Mouse (Mus musculus) hindbrain, embryonic 12.5 days (tissue): ENCODE measurements around the gene Nuak2. TPM values are rescaled to one million over a fixed set of nuclear protein-coding genes. Genes with fewer than 3 reads are reported as not detected.
"Not testable (repeated sequence)": the region's sequence is repeated elsewhere in the genome, so short reads cannot be mapped to it uniquely, and the experiment has no call there.

Experiments
- ATAC-seq: fragments of 200-750 bp; cut with Nextera tagmentation; 2 replicates; pipeline ENCODE4 v1.8.0; 2017; ENCODE audit warnings: moderate TSS enrichment; ENCODE audit not compliant: low FRiP score
- H3K27ac ChIP-seq: fragments of 300-500 bp; sonication (generic); 2 replicates; pipeline ENCODE4 v1.5.1; 2016; ENCODE audit warnings: mild to moderate bottlenecking
- H3K27me3 ChIP-seq: fragments of 300-500 bp; sonication (generic); 2 replicates; pipeline ENCODE4 v1.6.1; 2016; ENCODE audit warnings: mild to moderate bottlenecking
- H3K36me3 ChIP-seq: fragments of 300-500 bp; sonication (generic); 2 replicates; pipeline ENCODE4 v1.6.1; 2016; ENCODE audit warnings: mild to moderate bottlenecking
- H3K4me1 ChIP-seq: fragments of 300-500 bp; sonication (generic); 2 replicates; pipeline ENCODE4 v1.6.1; 2016
- H3K4me2 ChIP-seq: fragments of 300-500 bp; sonication (generic); replicated peaks from 2 replicates; pipeline ENCODE4 v1.6.1; 2016; ENCODE audit warnings: mild to moderate bottlenecking
- H3K4me3 ChIP-seq: fragments of 300-500 bp; sonication (generic); 2 replicates; pipeline ENCODE4 v1.5.1; 2016; ENCODE audit warnings: mild to moderate bottlenecking
- H3K9ac ChIP-seq: fragments of 300-500 bp; sonication (generic); 2 replicates; pipeline ENCODE4 v1.6.1; 2016; ENCODE audit warnings: mild to moderate bottlenecking, moderate library complexity
- H3K9me3 ChIP-seq: fragments of 300-500 bp; sonication (generic); replicated peaks from 2 replicates; pipeline ENCODE4 v1.6.1; 2016; ENCODE audit warnings: mild to moderate bottlenecking
- WGBS: fragments of 180-500 bp; shearing (Covaris S2); methylation state at CpG from one replicate; pipeline ENCODE4 v1.1.7; 2016; 5-methylcytosine and 5-hydroxymethylcytosine counted together
- polyA plus RNA-seq: library from polyadenylated mRNA; unstranded; fragments of >200 nt; fragmentation: Nextera tagmentation; extraction: Ambion mirVana; gene quantifications from 2 replicates; pipeline ENCODE4 v1.2.1, GENCODE M21; 2016

Gene Nuak2
- polyA plus RNA-seq, 1 experiment from 2014 or later: 30.0 TPM

DNA sequence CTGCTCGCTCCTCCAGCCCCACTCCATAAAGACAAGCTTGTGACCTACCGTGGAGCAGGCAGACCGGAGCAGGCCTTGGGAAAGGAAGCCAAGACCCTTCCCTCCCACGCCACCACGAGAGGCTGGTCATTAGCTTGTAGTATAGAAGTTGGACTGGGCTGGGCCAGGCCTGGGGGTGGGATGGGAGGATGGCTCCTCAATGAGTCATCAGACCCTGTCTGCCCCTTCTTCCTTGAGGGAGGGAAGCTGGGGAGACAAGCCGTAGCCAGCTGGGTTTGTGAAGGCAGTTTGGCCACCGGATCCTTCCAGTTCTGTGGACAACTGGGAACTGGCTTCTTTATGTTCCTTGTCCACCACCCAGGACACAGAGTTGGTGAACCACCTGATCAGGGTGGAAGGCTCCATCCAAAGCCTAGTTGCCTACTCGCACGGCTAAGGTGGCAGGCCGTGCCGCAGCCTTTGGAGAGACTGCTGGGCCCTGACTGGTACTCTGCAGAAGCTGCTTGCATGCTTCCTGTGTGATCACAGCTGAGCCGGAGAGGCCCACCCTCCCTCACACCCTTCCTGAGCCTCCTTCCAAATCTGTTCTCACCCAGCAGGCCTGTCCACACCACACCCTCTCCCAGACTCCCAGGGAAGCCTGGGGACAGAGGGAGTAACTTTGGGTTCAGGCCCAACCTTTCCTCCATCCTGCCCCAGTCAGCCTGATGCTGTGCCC is 30.4 kb downstream of the Nuak2 start:
- H3K9me3 ChIP-seq: no peaks in the 10 kb centered on the region
- 85% methylated on average over 12 of the region's 12 CpGs for WGBS
- no peaks in the 10 kb centered on the region for H3K4me1 ChIP-seq
- H3K4me2 ChIP-seq: no peak overlapping the region
- no peaks in the 10 kb centered on the region for H3K36me3 ChIP-seq
- H3K27ac ChIP-seq: no peak overlapping the region
- ATAC-seq: no peak
- no peak overlapping the region for H3K4me3 ChIP-seq
- no peak overlapping the region for H3K9ac ChIP-seq
- no peaks in the 10 kb centered on the region for H3K27me3 ChIP-seq

GRCm38 (mm10) chr1:132346951-132347350 is 31.0 kb downstream of the Nuak2 start:
- Histone ChIP-seq H3K4me1 (no peaks in the 10 kb centered on the region), H3K9me3 (no peaks in the 10 kb centered on the region), H3K4me3 (no peak overlapping the region)

DNA sequence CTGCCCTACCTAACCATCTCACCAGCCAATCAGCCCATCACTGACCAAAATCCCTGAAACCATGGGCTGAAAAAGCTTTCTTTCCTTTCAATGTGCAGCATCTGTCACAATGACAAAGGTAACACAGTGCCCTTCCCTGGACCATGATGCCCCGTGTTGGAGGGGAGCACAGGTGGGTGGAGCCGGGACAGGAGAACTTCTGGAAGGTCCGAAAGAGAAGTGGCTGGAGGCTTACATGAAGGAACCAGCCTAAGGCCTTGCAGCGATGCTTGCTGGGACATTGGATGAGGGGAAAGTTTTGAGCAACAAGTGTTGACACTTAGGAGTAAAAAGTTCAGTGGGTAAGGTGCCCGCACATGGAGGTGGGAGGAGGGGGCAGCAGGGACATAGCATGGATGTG is 32.5 kb downstream of the Nuak2 start:
- WGBS: 83% methylated on average over 5 of the region's 5 CpGs
- no peaks in the 10 kb centered on the region for H3K4me1 ChIP-seq
- H3K27ac ChIP-seq: no peak overlapping the region
- no peaks in the 10 kb centered on the region for H3K27me3 ChIP-seq
- H3K9ac ChIP-seq: no peak overlapping the region
- H3K9me3 ChIP-seq: no peaks in the 10 kb centered on the region
- no peaks in the 10 kb centered on the region for H3K36me3 ChIP-seq
- H3K4me3 ChIP-seq: no peak overlapping the region
- H3K4me2 ChIP-seq: no peak overlapping the region
- no peak for ATAC-seq

More at GRCm38 (mm10) chr1:132346951-132347350, 31.0 kb downstream of the Nuak2 start:
- Histone ChIP-seq H3K4me2 (no peak overlapping the region), H3K27ac (no peak overlapping the region), H3K9ac (no peak overlapping the region), H3K27me3 (no peaks in the 10 kb centered on the region), H3K36me3 (no peaks in the 10 kb centered on the region)
- ATAC-seq: no peak

GRCm38 (mm10) chr1:132349049-132349448 is 33.1 kb downstream of the Nuak2 start:
- H3K9ac ChIP-seq, H3K4me2 ChIP-seq, H3K36me3 ChIP-seq, H3K4me3 ChIP-seq, H3K27me3 ChIP-seq, ATAC-seq, H3K4me1 ChIP-seq, H3K27ac ChIP-seq, H3K9me3 ChIP-seq: not testable (repeated sequence)

GRCm38 (mm10) chr1:132349601-132350000 is 33.7 kb downstream of the Nuak2 start:
- H3K27me3 ChIP-seq, H3K27ac ChIP-seq, H3K36me3 ChIP-seq, H3K9me3 ChIP-seq, ATAC-seq, H3K9ac ChIP-seq, H3K4me1 ChIP-seq, H3K4me2 ChIP-seq, H3K4me3 ChIP-seq: not testable (repeated sequence)
- WGBS: 96% methylated on average over 3 of the region's 3 CpGs

GRCm38 (mm10) chr1:132351058-132351457 is 35.1 kb downstream of the Nuak2 start:
- Histone ChIP-seq H3K27ac (no peak overlapping the region), H3K4me3 (no peak overlapping the region), H3K36me3 (no peaks in the 10 kb centered on the region), H3K9ac (no peak overlapping the region), H3K9me3 (no peaks in the 10 kb centered on the region), H3K4me1 (peaks cover 10% of the 10 kb centered on the region), H3K4me2 (no peak overlapping the region), H3K27me3 (no peaks in the 10 kb centered on the region)
- WGBS: 95% methylated on average over 4 of the region's 4 CpGs
- ATAC-seq: no peak

GRCm38 (mm10) chr1:132353389-132353788 is 37.5 kb downstream of the Nuak2 start:
- no peak overlapping the region for H3K27ac ChIP-seq
- H3K4me3 ChIP-seq: no peak overlapping the region
- 69% methylated on average over 5 of the region's 5 CpGs for WGBS
- no peak for ATAC-seq
- H3K9ac ChIP-seq: no peak overlapping the region
- H3K9me3 ChIP-seq: no peaks in the 10 kb centered on the region
- H3K36me3 ChIP-seq: peaks cover 17% of the 10 kb centered on the region
- peaks cover 10% of the 10 kb centered on the region for H3K4me1 ChIP-seq
- H3K4me2 ChIP-seq: no peak overlapping the region
- no peaks in the 10 kb centered on the region for H3K27me3 ChIP-seq

DNA sequence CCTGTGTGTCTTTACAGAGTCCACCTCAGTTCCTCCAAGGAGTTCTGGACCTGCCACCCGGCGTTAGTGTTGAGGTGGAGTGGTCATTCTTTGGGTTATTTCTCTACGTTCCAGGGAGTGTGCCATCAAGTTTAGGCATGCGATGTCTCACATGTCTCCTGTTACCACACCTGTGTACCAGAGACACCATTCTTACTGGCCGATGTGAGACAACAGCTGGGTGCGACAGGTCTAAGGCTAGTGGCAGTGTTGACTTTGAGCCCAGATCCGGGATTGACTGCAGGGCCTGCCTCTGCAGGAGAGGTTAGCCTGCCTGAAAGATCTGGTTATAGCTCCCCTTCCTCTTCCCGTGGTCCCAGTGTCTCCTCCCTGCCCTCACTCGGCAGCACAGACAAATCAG is 38.3 kb downstream of the Nuak2 start:
- Histone ChIP-seq H3K4me3 (no peak overlapping the region), H3K4me1 (peaks cover 10% of the 10 kb centered on the region), H3K27me3 (no peaks in the 10 kb centered on the region), H3K4me2 (no peak overlapping the region), H3K9me3 (no peaks in the 10 kb centered on the region), H3K36me3 (peaks cover 26% of the 10 kb centered on the region), H3K27ac (no peak overlapping the region), H3K9ac (no peak overlapping the region)
- 72% methylated on average over 9 of the region's 9 CpGs for WGBS
- ATAC-seq: no peak

DNA sequence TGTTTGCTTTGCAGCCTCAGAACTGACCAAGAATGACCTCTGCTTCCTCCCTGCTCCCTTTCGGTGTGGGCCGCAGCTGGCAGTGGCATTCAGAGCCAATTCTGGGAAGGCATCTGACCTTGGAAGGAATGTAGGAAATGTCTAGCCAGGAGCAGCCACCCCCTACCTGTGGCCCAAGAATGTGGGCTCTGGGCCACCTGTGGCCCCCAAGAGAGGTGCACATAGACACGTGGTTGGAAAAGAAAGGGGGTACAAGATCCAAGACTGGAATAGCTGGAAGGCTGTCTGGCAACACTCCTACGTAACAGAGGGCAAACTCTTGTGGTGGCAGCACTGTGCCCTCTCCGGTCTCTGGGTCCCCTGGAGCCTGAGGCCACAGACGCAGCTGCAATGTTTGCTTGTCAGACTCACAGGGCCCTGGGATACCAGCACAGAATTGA is 39.3 kb downstream of the Nuak2 start:
- peaks cover 35% of the 10 kb centered on the region for H3K36me3 ChIP-seq
- H3K4me1 ChIP-seq: peaks cover 10% of the 10 kb centered on the region
- peak overlapping the region; percentile 29; the same call in 1 of the 2 replicates for H3K9ac ChIP-seq
- H3K4me3 ChIP-seq: no peak overlapping the region
- H3K9me3 ChIP-seq: no peaks in the 10 kb centered on the region
- WGBS: 42% methylated on average over 6 of the region's 6 CpGs
- H3K27ac ChIP-seq: peak overlapping the region; percentile 36
- ATAC-seq: no peak
- H3K4me2 ChIP-seq: no peak overlapping the region
- H3K27me3 ChIP-seq: no peaks in the 10 kb centered on the region

DNA sequence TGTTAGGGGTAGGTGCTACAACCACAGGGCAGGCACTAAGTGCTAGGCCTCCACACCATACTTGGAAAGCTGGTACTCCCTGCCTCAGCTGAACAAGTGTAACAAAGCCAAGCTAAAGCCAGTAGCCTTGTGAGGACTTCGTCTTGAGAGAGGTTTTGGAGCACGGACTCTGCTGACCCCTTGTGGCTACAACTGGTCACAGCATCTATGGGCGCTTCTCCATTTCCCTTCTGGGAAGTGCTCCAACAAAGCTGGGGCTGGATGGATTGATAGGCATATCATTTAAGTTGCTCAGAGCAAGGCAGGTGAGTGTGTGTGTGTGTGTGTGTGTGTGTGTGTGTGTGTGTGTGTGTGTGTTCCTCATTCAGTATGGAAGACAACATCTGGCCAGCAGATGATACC is 39.9 kb downstream of the Nuak2 start:
- Histone ChIP-seq H3K9me3 (no peaks in the 10 kb centered on the region), H3K36me3 (peaks cover 42% of the 10 kb centered on the region), H3K9ac (no peak overlapping the region), H3K4me3 (no peak overlapping the region), H3K4me2 (no peak overlapping the region), H3K27ac (0 out of 2 replicates have a peak overlapping the region, but pooled peaks have one; percentile 40), H3K4me1 (peaks cover 10% of the 10 kb centered on the region), H3K27me3 (no peaks in the 10 kb centered on the region)
- 0% methylated on average over 3 of the region's 3 CpGs for WGBS
- peak; percentile 80 for ATAC-seq

DNA sequence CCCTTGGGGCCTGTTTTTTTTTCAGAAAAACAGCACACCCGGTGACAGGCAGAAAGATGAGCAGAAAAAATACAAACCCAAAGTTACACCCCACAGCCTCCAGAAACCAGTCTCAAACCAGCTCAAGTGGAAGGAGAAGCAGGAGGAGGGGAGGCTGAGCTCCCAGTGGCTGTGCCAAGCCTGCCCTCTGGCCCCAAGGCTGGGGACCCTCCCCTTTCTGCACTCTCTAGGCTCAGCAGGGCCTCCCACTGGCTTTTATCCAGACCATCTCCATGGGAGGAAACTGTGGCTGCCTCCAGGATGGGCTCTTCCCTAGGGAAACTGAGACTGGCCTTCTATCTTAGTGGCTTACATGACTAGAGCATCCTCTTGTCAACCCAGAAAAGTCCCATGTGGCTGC is 40.9 kb downstream of the Nuak2 start:
- 54% methylated on average over 1 of the region's 1 CpGs for WGBS
- ATAC-seq: no peak
- H3K27ac ChIP-seq: no peak overlapping the region
- no peaks in the 10 kb centered on the region for H3K27me3 ChIP-seq
- H3K4me3 ChIP-seq: no peak overlapping the region
- H3K9ac ChIP-seq: no peak overlapping the region
- H3K4me1 ChIP-seq: peaks cover 10% of the 10 kb centered on the region
- no peak overlapping the region for H3K4me2 ChIP-seq
- H3K36me3 ChIP-seq: peaks cover 49% of the 10 kb centered on the region
- no peaks in the 10 kb centered on the region for H3K9me3 ChIP-seq

GRCm38 (mm10) chr1:132361959-132362358 is 46.0 kb downstream of the Nuak2 start:
- no peak overlapping the region for H3K4me3 ChIP-seq
- no peaks in the 10 kb centered on the region for H3K27me3 ChIP-seq
- WGBS: 86% methylated on average over 6 of the region's 6 CpGs
- no peaks in the 10 kb centered on the region for H3K9me3 ChIP-seq
- H3K27ac ChIP-seq: no peak overlapping the region
- H3K4me1 ChIP-seq: peaks cover 15% of the 10 kb centered on the region
- peaks cover 49% of the 10 kb centered on the region for H3K36me3 ChIP-seq
- ATAC-seq: no peak
- no peak overlapping the region for H3K4me2 ChIP-seq
- no peak overlapping the region for H3K9ac ChIP-seq

- Histone ChIP-seq H3K4me1 (peaks cover 17% of the 10 kb centered on the region), H3K4me2 (no peak overlapping the region), H3K9me3 (no peaks in the 10 kb centered on the region), H3K9ac (no peak overlapping the region), H3K27me3 (no peaks in the 10 kb centered on the region), H3K27ac (no peak overlapping the region), H3K36me3 (peaks cover 28% of the 10 kb centered on the region), H3K4me3 (no peak overlapping the region)
- 92% methylated on average over 3 of the region's 3 CpGs for WGBS
- ATAC-seq: no peak
Observed at GRCm38 (mm10) chr1:132364388-132364787, 48.5 kb downstream of the Nuak2 start.
